Mouse (Mus musculus) lung, postnatal 0 days (tissue): Measurements from ENCODE around the gene Ccnl1.

Source experiments
- CTCF ChIP-seq: IDR thresholded peaks from 2 replicates; pipeline ENCODE4 v1.5.1; 2016; ENCODE audit warnings: antibody characterized with exemption, mild to moderate bottlenecking
- EP300 ChIP-seq: IDR thresholded peaks from 2 replicates; pipeline ENCODE4 v1.6.1; 2016; ENCODE audit warnings: antibody characterized with exemption, mild to moderate bottlenecking, control low read depth

DNA sequence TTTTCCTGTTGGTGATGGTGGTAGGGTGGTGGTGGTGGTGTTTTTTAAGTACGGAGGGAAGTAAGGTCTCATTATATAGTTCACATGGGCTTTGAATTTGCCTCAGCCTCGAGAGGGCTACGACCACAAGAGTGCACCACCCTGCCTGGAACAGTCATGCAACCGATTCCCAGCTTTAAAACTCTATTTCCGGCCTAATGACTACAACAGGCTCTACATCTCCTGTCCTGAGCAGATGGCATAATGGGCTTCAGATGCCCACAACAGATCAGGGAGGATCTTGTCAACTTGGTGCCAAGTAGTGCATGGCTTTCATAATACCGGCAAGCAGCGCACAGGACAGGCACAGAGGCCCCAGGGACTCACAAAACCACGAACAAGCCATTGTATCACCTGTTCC is 27.4 kb downstream of the Ccnl1 start:
- TF ChIP-seq CTCF (no peak), EP300 (no peak)
